Mouse (Mus musculus): Measurements from ENCODE around the gene Jazf1.

GRCm38 (mm10) chr6:52987905-52988640 is 80.4 kb downstream of the Jazf1 start:
- TF ChIP-seq GATA1 (IDR thresholded peaks at IDR 0.05; ENCODE audit: borderline replicate concordance, low read length), result no peak
- TF ChIP-seq FLI1 (IDR thresholded peaks at IDR 0.05; ENCODE audit: low read length), result no peak

Measured in megakaryocyte, embryonic 14.5 days (primary cell).